Mouse (Mus musculus) hindbrain, embryonic 16.5 days (tissue): ENCODE measurements around the gene Zfp688. TPM values are rescaled to one million over a fixed set of nuclear protein-coding genes. Genes with fewer than 3 reads are reported as not detected.
"Not testable (repeated sequence)": the region's sequence is repeated elsewhere in the genome, so short reads cannot be mapped to it uniquely, and the experiment has no call there.

Experiments
- ATAC-seq: fragments of 200-750 bp; cut with Nextera tagmentation; 2 replicates; pipeline ENCODE4 v1.8.0; 2017; ENCODE audit warnings: moderate TSS enrichment, moderate library complexity
- H3K27ac ChIP-seq: fragments of 300-500 bp; sonication (generic); 2 replicates; pipeline ENCODE4 v1.5.1; 2014; ENCODE audit warnings: low read depth, mild to moderate bottlenecking, control low read depth, low read length, moderate library complexity
- H3K27me3 ChIP-seq: fragments of 300-500 bp; sonication (generic); replicated peaks from 2 replicates; pipeline ENCODE4 v1.6.1; 2014; ENCODE audit warnings: low read length; ENCODE audit not compliant: control insufficient read depth, insufficient read depth
- H3K36me3 ChIP-seq: fragments of 300-500 bp; sonication (generic); 2 replicates; pipeline ENCODE4 v1.6.1; 2014; ENCODE audit warnings: mild to moderate bottlenecking, low read length, moderate library complexity, mixed read lengths; ENCODE audit not compliant: control insufficient read depth, insufficient read depth
- H3K4me1 ChIP-seq: fragments of 300-500 bp; sonication (generic); 2 replicates; pipeline ENCODE4 v1.6.1; 2014; ENCODE audit warnings: low read depth, low read length; ENCODE audit not compliant: control insufficient read depth, insufficient read depth
- H3K4me2 ChIP-seq: fragments of 300-500 bp; sonication (generic); 2 replicates; pipeline ENCODE4 v1.6.1; 2014; ENCODE audit warnings: mild to moderate bottlenecking, low read length, control low read depth, moderate library complexity
- H3K4me3 ChIP-seq: fragments of 300-500 bp; sonication (generic); 2 replicates; pipeline ENCODE4 v1.5.1; 2014; ENCODE audit warnings: mild to moderate bottlenecking, low read length, control low read depth, moderate library complexity
- H3K9ac ChIP-seq: fragments of 300-500 bp; sonication (generic); 2 replicates; pipeline ENCODE4 v1.6.1; 2014; ENCODE audit warnings: low read depth, mild to moderate bottlenecking, control low read depth, low read length, moderate library complexity
- H3K9me3 ChIP-seq: fragments of 300-500 bp; sonication (generic); 2 replicates; pipeline ENCODE4 v1.6.1; 2014; ENCODE audit warnings: mild to moderate bottlenecking, low read length, moderate library complexity; ENCODE audit not compliant: control insufficient read depth
- WGBS: fragments of 180-500 bp; shearing (Covaris S2); extraction: QIAGEN DNeasy Blood & Tissue Kit; methylation state at CpG from one replicate; pipeline ENCODE4 v1.1.7; 2014; 5-methylcytosine and 5-hydroxymethylcytosine counted together
- polyA plus RNA-seq: library from polyadenylated mRNA; unstranded; fragments of >200 nt; fragmentation: Nextera tagmentation; extraction: Ambion mirVana; gene quantifications from 2 replicates; pipeline ENCODE4 v1.2.1, GENCODE M21; 2015

Gene Zfp688
- polyA plus RNA-seq, 1 experiment from 2014 or later: 29.1 TPM

- Histone ChIP-seq H3K4me2 (no peak overlapping the region), H3K9ac (no peak overlapping the region), H3K4me1 (peaks cover 10% of the 10 kb centered on the region), H3K36me3 (no peaks in the 10 kb centered on the region), H3K27me3 (peaks cover 4% of the 10 kb centered on the region), H3K9me3 (no peaks in the 10 kb centered on the region), H3K4me3 (no peak overlapping the region), H3K27ac (no peak overlapping the region)
- 89% methylated on average over 2 of the region's 2 CpGs for WGBS
- ATAC-seq: no peak
Observed at GRCm38 (mm10) chr7:127425911-127426310, 4.0 kb upstream of the Zfp688 start.

GRCm38 (mm10) chr7:127425291-127425690, 3.4 kb upstream of the Zfp688 start:
- Histone ChIP-seq H3K9ac (no peak overlapping the region), H3K36me3 (no peaks in the 10 kb centered on the region), H3K4me2 (no peak overlapping the region), H3K4me1 (peaks cover 11% of the 10 kb centered on the region), H3K27ac (no peak overlapping the region), H3K9me3 (no peaks in the 10 kb centered on the region), H3K27me3 (peaks cover 4% of the 10 kb centered on the region), H3K4me3 (no peak overlapping the region)
- WGBS: 88% methylated on average over 3 of the region's 3 CpGs
- no peak for ATAC-seq

DNA sequence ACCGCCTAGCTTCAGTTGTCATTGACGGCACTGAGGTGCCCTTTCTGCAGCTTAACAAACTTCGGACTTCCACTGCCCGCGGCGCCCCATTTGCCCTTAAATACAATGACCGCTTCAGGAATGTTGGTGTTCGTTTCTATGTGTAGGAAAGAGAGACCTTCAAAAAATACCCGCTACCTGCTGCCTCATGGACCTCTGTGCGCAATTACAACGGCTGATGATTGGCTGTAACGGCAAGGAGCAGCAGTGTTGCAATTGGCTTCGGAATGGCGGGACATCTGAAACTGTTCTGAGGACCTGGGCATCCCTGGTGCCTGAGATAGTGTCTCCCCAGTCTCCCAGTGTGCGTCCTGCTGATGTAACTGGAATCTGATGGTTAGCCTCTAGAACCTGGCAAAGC, 379 bp upstream of the Zfp688 start:
- peak; percentile 87 for ATAC-seq
- Histone ChIP-seq H3K27ac (peak overlapping the region; percentile 87), H3K9me3 (no peaks in the 10 kb centered on the region), H3K27me3 (peaks cover 4% of the 10 kb centered on the region), H3K4me3 (peak overlapping the region; percentile 82), H3K4me1 (peaks cover 11% of the 10 kb centered on the region), H3K36me3 (no peaks in the 10 kb centered on the region), H3K9ac (peak overlapping the region; percentile 89), H3K4me2 (peak overlapping the region; percentile 87)
- WGBS: 2% methylated on average over 15 of the region's 15 CpGs

- Histone ChIP-seq H3K27ac (no peak overlapping the region), H3K9ac (no peak overlapping the region), H3K4me2 (no peak overlapping the region), H3K36me3 (no peaks in the 10 kb centered on the region), H3K27me3 (no peaks in the 10 kb centered on the region), H3K9me3 (no peaks in the 10 kb centered on the region), H3K4me3 (no peak overlapping the region), H3K4me1 (no peaks in the 10 kb centered on the region)
- no peak for ATAC-seq
- WGBS: 81% methylated on average over 2 of the region's 2 CpGs
Observed at GRCm38 (mm10) chr7:127411418-127411817, 10.4 kb downstream of the Zfp688 start.

DNA sequence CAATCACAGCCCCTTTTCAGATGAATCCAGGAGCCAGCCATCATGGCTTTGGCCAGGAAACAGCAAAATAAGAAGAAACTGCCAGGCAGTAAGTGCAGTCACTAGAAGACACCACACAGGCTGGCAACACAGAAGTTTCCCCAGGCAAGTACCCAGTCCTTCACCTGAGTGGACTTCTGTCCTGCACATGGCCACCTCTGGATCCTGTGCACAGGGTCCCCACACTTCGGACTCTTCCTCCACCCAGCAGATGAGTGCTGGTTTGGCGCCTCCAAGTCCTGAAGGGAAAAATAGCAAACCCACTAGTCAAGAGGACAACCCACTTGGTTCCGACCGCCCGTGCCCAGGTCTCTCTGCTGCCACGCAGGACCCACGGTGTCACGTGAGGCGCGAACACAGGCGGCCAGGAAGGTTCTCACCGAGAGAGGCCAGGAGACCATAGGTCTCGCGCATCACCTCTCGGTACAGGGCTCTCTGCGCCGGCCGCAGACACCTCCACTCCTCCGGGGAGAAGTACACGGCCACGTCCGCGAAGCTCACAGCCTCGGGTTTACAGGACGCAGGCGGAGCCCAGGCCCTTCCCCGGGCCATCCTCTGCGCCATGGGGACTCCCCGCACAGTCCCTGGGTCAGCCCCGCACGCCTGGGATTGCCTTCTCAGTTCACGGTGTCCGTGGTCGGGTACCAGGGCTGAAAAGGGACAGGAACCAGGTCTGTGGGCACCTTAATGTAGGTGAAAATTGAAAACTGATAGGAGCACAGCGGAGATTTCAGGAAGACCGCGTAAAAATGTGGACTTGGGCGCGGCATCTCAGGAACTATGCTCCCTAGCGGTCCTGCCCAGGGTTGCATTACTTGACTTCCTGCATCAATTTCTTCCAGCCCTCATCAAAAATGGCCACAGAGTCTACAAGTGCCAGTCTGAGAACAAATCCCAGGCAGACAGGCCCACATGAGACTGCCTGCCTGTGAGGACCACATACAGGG, 15.6 kb downstream of the Zfp688 start, which contains the start of gene Zfp764:
Zfp764 (minus strand) TSS at position 821 of the 986 bp plus-strand sequence.
- H3K9me3 ChIP-seq, H3K4me1 ChIP-seq, H3K27me3 ChIP-seq, H3K36me3 ChIP-seq: not testable (repeated sequence)
- H3K4me3 ChIP-seq: peak within 1 kb of the TSS; percentile 50
- peak within 1 kb of the TSS; percentile 71 for H3K27ac ChIP-seq
- peak within 1 kb of the TSS; percentile 92 for H3K4me2 ChIP-seq
- 5% methylated on average over 40 of the region's 40 CpGs for WGBS
- peak within 1 kb of the TSS; percentile 77 for H3K9ac ChIP-seq
- ATAC-seq: peak; percentile 90

DNA sequence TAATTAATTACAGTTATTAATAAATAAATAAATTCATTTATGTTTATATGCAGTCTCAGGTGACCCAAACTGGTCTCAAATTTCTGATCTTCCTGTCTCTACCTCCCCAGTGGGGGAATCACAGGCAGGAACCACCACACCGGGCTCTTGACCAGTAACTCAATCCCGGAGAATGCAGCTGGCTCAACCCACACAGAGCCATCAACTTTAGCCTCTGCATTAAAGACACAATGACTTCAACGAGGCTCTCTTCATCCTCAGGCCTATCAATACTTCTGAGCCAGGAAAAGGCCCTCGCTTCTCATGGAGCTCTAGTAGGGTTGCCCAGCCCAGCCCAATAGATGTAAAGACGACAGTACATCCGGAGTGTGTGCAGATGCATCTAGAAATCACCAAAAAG, 17.8 kb downstream of the Zfp688 start:
- not testable (repeated sequence) for ATAC-seq, H3K27me3 ChIP-seq, H3K4me1 ChIP-seq, H3K9me3 ChIP-seq, H3K36me3 ChIP-seq, H3K27ac ChIP-seq, H3K4me3 ChIP-seq, H3K9ac ChIP-seq, H3K4me2 ChIP-seq
- WGBS: 97% methylated on average over 6 of the region's 6 CpGs

DNA sequence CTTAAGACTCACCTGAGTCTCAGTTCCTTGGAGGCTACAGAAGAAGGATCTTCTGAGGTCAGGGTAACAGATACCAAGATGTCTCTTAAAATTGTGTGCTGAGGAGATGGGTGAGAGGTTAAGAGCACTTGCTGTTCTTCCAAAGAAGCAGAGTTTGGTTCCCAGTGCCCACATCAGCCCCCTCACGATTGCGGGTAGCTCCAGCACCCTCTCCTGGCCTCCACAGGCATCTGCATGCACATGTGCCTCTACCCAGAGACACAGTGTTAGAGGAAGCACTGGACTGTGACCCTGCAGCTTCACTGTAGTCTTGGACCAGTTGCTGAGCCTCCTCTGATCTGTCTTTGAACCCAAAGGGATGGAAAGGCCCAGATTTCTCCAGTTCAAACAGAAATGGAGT, 18.9 kb downstream of the Zfp688 start:
- no peak overlapping the region for H3K27ac ChIP-seq
- no peak for ATAC-seq
- H3K9ac ChIP-seq: no peak overlapping the region
- no peaks in the 10 kb centered on the region for H3K36me3 ChIP-seq
- WGBS: 80% methylated on average over 2 of the region's 2 CpGs
- no peaks in the 10 kb centered on the region for H3K27me3 ChIP-seq
- no peaks in the 10 kb centered on the region for H3K9me3 ChIP-seq
- no peak overlapping the region for H3K4me2 ChIP-seq
- H3K4me1 ChIP-seq: no peaks in the 10 kb centered on the region
- H3K4me3 ChIP-seq: no peak overlapping the region

- ATAC-seq: no peak
- Histone ChIP-seq H3K27ac (no peak overlapping the region), H3K4me3 (no peak overlapping the region), H3K27me3 (no peaks in the 10 kb centered on the region; the same call in 1 of the 2 replicates), H3K4me1 (no peaks in the 10 kb centered on the region), H3K9ac (no peak overlapping the region), H3K9me3 (no peaks in the 10 kb centered on the region), H3K4me2 (no peak overlapping the region), H3K36me3 (no peaks in the 10 kb centered on the region)
- WGBS: 63% methylated on average over 3 of the region's 3 CpGs
Observed at GRCm38 (mm10) chr7:127400355-127400754, 21.5 kb downstream of the Zfp688 start.

GRCm38 (mm10) chr7:127393944-127394333, 27.9 kb downstream of the Zfp688 start:
- 22% methylated on average over 7 of the region's 7 CpGs for WGBS
- Histone ChIP-seq H3K36me3 (no peaks in the 10 kb centered on the region), H3K9me3 (no peaks in the 10 kb centered on the region), H3K9ac (peak overlapping the region; percentile 89), H3K27ac (peak overlapping the region; percentile 58), H3K4me3 (peak overlapping the region; percentile 72), H3K4me1 (peaks cover 10% of the 10 kb centered on the region), H3K4me2 (peak overlapping the region; percentile 71), H3K27me3 (no peaks in the 10 kb centered on the region; the same call in 1 of the 2 replicates)
- ATAC-seq: peak; percentile 19; the same call in 1 of the 2 replicates
